Mouse (Mus musculus) kidney, adult 11 months (tissue): Measurements from ENCODE around the gene Macf1.

Source experiments
- DNase-seq: peaks from one replicate; pipeline ENCODE4 v3.0.0; 2022

Macf1 gene

DNA sequence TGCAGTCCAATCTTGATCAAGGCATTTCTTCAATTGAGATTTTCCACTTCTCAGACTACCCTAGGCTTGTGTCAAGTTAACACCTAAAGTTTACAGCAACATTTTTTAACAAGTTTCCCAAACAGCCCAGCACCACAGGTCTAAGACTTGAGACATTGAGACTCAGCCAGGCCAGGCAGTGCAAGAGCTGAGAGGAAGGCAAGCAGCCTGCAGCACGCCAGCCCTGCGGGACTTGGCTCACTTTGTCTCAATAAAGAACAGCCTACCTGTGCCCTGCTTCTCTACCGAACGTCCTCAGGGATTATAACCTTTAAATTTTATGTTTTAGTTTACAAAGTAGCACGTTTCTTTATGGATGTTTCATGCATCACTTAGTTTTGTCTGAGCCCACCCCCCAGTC, 92.1 kb downstream of the Macf1 start:
- DNase-seq, result no peak

DNA sequence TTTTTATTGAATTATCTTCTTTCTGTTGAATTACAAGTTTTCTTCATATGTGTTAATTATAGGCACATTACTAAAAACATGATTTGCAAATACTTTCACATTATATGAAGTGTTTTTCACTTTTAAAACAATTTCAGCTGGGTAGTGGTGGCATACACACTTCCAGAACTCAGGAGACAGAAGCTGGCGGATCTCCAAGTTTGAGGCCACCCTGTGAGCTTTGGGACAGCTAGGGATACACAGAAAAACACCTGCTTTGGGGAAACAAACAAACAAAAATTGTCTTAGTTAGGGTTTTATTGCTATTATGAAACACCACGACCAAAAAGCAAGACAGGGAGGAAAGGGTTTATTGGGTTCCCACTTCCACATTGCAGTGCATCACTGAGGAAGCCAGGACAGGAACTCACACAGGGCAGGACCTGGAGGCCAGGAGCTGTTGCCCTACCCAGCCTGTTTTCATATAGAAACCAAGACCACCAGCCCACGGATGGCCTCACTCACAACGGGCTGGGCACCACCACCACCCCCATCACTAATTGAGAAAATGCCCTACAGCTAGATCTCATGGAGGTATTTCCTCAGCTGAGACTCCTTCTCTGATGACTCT, 93.0 kb downstream of the Macf1 start:
- DNase-seq, result no peak

DNA sequence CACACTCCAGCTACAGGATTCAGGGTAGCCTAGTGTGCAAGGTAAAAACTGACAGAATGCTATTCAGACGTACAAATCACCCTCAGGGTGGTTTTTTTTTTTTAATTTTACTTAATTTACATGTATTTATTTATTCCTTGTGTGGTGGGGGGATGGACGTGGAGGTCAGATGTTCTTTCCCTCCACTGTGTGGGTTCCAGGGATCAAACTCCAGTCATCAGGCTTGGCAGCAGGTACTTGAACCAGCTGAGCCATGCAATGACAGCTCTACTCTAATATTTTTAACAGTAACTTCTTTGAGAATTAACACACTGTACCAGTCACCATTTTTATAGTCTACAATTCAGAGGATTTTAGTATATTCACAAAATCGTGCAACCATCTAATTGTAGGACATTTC, 94.7 kb downstream of the Macf1 start:
- DNase-seq, result peak; percentile 43

DNA sequence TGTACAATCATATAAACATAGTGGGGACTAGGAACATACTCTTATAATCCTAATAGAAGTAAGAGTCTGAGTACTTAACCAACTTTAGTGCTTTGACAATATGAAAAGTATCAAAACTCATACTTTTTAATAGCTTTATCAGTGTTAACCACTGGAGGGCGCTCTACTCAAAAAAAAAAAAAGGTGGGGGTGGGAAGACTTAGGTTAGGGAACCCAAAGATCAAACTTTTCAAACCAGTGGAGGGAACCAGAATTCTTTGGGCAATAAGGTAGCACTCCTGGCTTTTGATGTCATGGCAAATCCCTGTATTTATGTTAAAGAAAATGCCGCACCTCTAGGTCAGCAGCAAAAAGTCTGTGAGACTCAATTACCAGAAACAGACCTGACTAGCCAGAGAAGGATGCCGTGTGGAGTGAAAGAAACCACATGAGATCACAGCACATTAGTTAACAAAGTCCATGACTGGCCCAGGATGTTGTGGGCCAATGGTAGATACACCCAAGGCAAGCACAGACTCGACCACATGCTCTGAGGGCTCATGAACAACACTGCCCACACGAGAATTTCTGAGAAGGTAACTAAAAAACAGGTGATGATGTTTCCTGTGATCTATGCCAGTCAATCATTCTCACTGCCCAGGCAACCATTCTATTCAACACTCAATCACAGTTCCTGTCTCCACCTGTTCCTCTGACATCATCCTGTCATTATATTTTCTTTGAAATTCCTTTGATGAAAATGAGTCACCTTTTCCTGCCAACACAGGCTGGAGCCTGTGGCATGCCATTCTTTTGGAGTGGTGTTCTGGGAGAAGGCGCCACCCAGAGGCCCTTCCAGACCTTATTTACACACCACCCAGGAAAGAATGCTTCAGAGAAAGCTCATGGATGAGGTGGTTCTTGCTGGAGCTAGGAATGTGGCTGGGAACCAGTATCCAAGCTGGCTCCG, 95.5 kb downstream of the Macf1 start:
- DNase-seq, result peak; percentile 64

DNA sequence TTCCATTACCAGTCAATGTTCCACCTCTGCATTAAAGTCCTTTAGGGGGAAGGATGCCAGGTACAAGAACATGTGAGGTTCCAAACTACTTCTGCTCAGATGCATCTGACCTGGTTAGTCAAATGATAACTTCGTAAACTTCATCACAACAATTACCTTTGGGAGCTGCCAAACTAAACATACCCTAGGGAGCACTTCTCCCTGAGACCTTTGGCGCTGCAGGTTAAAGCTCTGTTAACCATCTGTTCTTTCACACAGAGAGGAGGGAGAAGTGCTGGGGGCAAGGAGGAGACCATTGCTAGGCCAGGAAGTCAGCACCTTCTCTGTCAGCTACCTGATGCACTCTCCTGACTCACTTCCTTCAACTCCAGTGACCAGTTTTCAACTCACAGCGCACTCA, 96.5 kb downstream of the Macf1 start:
- peak; percentile 51 for DNase-seq

DNA sequence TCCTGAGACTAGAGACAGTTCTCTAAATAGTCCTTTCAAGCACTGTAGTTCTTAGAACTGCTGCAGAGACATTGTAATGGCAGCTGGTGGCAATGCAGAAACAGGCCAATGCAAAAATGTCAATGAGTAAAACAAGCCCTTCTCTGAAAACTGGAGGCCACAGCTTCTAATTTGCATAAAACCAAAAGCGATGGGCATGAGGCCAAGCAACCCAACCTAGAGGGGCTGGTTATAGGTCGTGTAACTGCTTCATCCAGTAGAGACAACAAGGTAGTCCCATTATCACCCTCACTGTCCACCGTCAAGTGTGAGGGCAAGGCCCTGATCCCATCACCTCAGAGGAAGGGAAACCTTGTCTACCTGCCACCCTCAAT, 99.5 kb downstream of the Macf1 start:
- no peak for DNase-seq

DNA sequence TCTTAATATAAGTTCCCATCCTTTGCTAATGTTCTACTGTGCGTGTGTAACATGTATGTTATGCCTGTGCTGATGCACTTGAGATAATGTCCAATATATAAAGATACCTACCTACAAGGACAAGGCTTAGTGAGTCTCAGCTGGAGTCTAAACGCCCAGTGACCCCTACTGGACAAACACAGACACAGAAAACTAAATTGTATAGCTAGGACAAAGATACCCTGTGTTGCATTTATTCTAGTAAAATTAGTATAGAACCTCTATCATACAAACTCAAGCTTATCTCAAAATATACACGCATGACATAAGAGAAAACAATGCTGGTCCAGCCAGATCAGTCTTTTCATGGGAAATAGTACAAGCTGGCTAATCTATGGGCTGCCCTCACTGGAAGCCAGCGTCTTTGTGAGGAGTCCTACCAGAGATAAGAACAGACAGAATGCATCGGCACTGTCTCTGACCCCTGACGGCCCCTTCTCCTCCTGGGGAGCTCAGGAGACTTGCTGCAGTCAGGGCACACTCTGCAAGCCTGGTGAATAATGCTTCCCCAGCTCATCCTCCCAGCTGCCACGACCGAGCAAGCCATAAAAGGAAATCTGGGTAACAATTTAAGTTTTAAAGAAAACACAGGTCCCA, 100.0 kb downstream of the Macf1 start:
- no peak for DNase-seq

DNA sequence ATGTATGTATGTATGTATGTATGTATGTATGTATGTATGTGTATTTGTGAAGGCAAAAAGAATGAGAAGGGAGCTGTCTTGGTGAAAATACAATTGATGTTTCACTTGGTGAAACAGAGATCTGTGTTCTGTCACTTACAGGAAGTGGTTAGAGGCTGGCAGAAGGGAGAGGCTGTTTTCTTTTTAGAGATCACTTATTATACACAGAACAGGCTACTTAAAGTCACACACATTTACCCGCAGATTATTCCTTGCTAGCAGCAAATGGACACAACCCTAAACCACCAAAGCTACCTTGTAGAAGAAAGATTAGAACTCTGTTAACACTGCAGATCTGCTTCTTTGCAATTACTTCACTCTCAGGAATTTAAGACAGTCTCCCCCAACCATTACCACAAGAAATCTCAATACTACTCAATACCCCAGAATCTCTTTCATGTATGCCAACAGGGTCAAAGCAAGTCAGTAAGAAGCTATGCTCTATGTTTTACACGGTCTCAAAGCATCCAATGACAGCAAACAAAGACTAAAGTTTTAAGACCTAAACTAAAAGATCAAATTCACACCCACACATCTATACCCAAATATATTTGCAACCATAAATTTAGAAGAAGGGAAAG, 106.6 kb downstream of the Macf1 start:
- DNase-seq, result no peak

DNA sequence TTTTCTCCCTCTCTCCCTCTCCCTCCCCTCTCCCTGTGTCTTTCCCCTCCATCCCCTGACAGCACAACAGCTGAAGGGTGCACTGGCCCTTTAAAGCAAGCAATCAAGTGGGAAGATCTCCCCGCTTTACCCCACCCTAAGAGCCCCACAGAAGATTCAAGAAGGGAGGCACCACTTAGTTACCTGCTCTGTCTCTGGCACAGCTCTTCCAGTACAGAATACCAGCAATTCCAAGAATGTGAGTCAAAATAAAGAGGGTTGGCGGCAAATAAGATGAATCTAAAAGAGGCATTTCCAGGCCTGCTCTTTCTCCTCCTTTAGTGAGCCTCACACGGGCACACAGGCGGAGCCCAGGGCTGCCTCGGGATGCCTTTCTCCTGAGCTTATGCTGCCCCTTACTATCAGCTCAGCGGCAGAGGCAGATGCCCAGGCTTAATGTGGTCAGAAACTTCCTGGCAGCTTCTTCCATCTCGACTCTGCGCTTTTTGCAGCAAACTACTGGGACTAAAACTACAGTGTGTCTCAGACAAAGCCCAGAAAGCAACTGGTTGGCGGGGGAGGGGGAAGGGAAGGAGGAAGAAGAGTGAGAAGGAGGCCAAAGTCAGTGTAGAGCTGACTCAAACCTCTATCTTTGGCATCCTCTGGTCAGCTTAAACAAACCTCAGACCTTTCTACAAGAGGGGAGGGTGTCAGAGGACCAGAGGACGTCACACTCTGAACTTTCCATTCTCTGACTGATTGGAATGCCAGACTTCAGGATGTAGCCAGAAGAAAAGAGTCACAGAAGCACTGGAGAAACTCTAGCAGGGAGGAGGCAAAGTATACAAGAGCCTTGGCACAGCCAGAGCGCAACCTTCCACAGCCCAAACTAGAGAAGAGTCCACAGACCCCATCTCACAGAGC, 111.5 kb downstream of the Macf1 start:
- DNase-seq, result peak; percentile 25

DNA sequence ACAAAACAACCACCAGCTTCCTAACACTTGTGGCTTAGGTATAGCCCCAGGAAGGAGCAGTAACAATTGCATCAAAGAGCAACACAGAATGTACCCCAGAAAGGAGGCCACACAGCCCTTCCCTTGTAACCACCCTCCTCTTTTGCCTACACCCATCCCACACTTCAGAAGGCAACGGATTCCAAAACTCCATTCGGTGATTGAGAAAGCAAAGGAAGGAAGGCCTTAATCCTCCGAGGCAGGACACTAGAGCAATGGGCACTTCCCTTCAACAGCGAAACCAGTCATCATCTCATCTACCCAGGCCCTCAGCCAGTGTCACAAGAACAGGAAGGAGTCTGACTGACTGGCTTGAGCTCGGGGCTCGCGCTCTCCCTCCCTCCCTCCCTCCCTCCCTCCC, 112.3 kb downstream of the Macf1 start:
- DNase-seq, result no peak

DNA sequence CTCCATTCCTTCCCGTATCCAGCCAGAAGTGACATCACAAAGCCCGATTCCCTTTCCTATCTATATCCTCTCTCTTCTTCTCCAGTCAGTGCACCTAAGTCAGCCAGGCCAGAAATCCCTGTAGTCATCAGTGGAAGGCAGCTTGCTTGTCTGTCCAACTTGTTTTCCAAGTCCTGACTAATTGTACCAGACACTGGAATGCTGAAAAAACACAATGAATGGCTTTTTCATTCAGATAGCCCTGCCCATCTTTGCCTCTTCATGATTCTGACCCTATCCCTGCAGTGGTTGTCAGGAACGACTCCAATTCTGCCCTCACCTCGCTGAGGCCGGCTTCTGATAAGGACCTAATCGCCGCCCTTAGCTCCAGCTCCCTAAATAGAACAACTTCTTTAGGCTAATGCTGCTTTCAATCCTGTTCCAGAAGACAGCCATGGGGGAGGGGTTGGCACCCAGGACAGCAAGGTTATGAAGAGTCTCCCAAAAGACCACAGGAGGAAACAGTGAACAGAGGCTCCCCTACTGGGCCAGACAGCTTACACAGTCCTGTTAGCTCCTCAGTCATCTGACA, 118.8 kb downstream of the Macf1 start:
- DNase-seq, result no peak

DNA sequence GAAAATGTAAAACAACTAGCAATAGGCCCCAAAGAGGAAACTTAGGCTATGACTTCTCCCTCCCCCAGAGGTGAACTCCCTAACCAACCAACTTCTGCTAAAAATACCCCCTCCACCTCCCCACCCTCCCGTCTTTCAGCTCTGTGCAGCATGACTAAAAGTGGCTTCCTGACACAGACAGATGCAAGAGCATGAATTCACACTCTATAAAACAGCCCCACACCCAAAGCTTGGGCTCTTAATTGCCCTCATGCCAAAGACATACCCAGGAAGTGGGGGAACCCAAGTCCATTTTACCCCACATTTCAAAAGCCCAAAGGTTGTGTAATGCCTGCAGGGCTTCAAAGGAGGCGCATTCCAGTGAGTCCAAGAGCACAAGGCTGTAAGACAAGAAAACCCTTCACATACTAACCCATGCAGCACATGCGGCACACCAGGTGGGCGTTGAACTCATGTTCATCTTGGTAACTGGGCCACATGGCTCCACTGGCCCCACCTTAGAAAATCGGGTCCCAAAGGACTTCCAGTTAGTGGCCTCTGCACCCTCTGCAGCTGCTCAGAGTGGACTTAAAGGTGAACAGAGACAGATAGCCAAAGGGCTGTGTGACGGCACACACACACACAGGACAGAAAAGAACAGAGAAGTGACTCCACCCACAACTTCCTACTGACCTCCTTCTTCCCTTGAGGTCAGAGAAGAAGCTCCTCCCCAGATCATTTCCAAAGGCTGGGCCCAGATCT, 119.9 kb downstream of the Macf1 start:
- no peak for DNase-seq

DNA sequence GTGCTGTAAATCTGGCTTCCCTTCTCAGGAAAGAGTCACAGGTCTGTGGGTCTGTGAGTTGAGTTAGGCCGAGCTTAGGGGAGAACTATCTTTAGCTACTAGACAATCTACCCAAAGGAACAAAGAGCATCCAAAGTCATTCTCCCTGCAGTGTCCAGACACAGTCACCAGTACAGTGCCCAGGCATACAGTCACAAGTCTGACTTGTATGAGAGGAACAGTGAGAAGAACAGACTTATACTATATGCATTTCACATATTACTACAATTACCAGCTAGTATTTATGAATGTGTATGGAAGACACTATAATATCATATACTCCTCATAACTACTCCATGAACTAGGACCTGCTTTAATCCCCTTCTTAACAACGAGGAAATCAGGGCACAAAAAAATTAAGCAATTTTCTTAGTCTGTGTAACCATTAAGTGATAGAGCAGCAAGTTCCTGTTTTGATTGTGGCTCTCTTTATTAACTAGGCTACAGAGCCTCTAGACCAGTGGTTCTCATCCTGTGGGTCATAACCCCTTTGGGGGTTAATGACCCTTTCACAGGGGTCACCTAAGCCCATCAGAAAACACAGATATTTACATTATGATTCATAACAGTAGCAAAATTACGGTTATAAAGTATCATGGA, 121.9 kb downstream of the Macf1 start:
- DNase-seq, result no peak

DNA sequence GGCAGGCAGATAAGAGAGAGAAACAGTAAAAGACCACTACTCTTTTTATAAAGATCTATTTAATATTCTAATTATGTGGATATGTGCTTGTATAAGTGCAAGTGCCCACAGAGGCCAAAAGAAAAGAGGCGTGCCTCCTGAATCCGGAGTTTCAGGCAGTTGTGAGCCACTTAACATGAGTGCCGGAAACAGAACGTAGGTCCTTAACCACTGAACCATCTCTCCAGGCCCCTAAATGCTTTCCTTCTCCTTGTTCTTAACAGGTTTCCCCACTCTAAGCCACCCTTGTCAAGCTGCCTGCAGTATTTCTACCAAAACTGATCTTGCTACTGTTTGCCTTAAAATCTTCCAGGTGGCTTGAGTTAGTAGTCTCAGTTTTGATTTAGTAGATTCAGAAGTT, 123.3 kb downstream of the Macf1 start:
- no peak for DNase-seq

DNA sequence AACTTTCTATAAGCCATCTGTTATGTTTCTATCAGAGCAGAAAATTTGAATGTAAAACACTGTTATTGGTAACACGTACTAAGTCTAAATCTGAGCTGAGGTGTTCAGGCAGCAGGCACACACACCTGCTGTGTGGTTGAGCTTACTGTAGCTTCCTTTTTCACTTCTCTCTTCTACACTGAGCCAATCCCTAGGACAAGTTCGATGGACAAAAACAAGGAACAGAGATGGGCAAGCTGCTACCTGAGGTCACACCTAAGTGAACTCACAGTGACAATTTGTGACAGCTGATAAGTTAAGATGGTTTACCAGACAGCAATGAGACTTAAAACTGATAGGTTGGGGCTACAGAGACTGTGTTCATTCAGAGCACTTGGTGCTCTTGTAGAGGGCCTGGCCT, 125.7 kb downstream of the Macf1 start:
- DNase-seq, result no peak

DNA sequence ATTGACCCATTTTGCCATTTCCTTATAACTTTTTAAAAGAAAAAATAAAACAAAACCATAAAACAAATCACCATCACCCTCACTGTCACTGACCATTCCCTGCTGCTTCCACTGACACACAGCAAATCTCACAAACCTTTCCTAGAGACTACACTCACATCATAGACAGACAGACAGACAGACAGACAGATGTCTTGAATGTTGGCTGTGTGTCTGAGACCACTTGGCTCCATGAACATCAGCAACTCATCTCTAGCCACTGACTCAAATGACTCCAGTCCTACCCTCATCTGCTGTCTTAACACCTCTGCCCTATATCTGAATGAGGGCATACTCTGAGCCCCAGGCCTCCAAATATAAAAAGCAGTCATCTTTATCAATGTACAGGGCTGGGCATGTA, 128.9 kb downstream of the Macf1 start:
- no peak for DNase-seq

DNA sequence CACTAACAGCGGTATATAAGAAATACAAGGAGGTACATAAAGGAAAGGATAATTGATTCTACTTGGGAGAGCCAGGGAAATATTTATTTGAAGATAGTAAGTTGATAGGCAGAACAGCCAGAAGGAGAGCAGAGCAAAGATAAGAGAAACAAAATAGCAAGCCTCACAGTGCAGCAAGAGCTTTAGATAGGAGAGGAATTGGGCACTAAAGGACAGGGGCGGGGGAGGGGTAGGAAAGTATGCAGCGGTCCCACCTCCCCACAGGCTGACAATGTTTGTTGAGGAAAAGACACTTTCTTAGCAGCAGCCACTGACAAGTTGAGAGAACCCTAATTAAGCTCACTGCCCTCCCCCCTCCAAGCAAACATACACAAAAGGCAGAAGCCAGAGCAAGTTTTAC, 131.5 kb downstream of the Macf1 start:
- no peak for DNase-seq

DNA sequence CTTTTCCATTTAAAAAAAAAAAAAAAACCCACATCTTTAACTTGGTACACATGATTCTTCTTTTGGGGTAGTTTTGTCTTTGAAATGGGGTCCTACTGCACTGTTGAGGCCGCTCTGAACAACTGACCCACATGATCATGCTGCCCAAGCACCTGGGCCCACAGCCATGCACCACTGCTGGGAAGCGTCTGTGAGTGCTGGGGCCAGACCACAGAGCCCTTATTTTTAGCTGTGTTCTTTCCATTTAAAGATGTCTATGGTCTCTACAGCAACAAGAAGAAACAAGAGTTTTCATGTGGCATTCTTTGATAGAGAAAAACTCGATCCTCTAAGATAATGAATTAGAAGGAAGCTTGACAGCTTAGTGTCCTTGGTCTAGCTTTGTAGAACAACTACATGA, 135.8 kb downstream of the Macf1 start:
- DNase-seq, result no peak

DNA sequence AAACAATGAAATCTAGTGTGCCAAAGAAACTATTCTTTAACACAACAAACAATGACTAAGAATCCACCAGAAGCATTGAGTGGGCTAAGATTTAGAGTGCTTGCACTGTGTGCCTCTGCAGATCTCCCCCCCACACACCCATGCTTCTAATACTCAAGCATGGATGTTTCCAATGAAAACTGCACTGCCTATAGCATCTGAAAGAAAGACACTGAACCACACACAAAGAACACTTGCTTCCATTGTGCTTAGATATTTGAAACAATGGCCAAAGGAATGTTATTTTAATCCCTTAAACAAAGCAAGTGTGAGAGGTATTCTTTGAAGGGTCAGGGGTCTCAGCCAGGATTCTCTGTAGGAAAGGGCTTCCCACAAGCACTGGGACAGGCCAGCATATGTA, 140.5 kb downstream of the Macf1 start:
- DNase-seq, result no peak

DNA sequence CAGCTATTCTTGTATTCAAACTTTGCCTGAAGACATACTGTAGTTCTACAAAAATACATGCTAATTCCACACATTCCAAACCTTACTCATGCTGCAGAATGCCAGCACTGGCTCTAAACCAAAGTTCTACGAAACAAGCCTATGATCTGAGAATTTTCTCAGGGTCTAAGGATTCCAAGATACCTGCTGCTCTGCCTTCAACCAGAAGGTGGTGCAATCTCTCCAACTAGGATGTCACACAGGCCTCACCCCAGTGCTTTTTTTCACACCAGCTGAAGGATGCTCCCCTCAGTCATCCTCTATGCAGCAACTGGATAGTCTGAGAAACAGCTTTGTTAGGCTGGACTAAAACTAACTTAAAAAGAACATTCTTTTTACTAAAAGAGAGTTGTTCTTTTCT, 148.9 kb downstream of the Macf1 start:
- DNase-seq, result peak; percentile 71

DNA sequence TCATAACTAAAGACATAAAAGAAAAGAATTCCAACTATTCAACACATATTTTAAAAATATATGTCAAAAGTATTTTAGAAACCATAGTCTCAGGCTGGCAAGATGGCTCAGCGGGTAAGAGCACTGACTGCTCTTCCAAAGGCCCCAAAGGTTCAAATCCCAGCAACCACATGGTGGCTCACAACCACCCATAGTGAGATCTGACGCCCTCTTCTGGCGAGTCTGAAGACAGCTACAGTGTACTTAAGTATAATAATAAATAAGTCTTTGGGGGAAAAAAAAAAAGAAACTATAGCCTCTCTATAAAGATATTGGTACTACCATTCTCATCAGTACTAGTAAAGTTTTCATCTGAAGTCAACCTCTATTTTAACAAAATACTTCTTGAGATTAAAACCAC, 152.2 kb downstream of the Macf1 start:
- DNase-seq, result no peak
